Mouse (Mus musculus): ENCODE results near the gene Rgma. TPM values are rescaled to one million over a fixed set of nuclear protein-coding genes. Genes with fewer than 3 reads are reported as not detected.

Rgma gene
- polyA plus RNA-seq, 1 experiment = not detected

DNA sequence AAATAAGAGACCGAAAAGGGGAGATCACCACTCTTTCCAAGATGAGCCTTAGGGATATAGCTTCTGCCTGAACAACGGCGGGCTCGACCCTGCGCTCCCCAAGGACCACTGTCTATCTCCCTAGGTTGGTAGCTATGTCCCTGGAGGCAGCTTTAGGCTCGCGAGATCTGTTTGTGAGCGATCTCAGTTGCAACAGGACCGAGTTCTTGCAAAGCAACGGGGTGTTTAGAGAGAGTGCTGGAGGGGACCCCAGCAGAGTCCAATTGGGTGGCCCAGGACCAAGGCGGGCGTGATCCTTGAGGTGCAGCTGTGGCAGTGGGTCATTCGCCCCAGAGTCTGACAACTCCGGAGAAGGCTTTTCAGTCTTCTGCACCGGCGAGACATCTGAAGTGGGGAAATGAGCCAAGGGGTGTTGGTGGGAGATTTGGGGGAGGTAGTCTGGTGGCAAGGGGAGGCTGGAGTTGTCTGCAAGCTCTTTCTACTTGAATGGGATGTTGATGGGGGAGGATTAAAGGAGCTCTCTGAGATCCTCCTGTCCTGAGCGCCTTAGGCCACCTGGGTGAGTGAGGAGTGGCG is 15.2 kb downstream of the Rgma start:
- TF ChIP-seq GATA1 (IDR thresholded peaks at IDR 0.05; ENCODE audit: low read length) = no peak

DNA sequence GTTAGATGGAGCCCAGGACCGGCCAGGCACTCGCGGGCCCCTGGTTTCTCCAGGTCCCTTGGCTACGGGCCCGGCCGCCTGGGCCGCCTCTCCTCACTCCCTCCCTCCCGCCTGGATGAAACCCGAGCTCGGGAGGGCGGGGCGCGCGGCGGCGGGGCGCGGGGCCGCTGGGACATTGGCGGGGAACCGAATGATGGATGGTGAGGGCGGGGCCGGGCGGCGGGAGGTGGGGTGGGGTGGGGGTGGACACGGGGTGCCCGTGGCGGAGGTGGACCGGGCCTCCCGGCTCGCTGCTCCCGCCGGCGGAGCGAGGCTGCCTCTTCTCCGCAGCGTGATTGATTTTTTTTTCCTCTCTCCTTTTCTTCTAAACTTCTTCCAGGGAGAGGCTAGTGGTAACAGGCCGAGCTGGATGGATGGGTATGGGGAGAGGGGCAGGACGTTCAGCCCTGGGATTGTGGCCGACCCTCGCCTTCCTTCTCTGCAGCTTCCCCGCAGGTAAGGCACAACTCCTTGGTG is 15.8 kb downstream of the Rgma start:
- TF ChIP-seq GATA1 (IDR thresholded peaks at IDR 0.05; ENCODE audit: low read length) = no peak

DNA sequence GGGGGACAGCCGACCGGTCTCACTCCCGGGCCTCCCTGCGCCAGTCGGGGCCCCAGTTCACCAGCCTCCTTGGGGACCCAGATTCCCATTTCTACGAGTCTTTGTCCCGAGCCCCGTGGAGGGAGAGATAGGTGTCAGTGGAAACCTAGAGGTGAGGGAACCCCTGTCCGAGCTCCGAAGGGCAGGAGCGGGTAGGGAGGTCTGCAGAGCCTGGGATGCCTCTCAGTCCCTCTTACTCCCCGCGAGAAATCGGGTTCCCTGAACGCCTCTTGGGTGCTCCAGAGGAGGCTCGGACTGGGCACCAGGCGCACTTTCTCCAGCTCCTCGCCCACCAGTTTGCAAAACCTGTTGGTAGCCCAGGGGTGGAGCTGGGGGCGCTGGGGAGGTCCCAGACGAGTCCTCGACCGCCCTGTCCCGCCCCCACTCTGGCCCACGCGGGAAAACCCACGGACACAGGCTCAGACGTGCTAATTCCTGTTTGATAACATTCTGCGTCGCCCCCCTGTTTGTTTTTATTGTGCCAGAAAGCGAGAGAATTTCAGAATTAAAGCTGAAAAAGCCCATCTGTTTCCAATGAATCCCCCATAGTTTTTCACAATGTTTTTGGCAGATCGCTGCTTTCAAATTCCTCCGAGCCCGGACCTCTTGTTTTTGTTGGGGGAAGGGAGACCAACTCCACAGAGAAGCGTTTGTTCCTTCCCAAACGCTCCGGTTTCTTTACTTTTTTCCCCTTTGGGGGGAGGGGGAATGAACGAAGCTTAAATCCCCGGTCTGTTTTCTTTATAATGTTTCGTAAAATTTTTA is 16.4 kb downstream of the Rgma start:
- TF ChIP-seq GATA1 (IDR thresholded peaks at IDR 0.05; ENCODE audit: low read length) = no peak

DNA sequence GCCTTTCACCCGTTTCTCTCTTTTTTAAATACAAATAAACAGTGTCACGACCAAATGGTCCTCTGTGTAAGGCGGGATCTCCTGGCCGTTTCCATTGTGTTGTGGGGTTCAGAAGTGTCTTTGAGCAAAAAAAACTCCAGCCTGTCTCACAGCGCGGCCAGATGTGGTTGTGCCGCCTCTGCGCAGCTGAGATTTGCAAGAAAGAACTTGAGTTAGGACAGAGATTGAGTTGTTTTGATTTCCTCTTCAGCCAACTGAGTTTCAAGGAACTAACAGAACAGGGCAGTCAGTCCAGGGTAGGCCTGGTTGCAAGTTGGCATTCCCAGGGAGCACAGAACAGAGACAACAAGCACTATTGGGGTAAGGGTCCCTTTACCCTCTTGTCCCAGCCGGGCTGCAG is 17.1 kb downstream of the Rgma start:
- no peak for TF ChIP-seq GATA1 (IDR thresholded peaks at IDR 0.05; ENCODE audit: low read length)

DNA sequence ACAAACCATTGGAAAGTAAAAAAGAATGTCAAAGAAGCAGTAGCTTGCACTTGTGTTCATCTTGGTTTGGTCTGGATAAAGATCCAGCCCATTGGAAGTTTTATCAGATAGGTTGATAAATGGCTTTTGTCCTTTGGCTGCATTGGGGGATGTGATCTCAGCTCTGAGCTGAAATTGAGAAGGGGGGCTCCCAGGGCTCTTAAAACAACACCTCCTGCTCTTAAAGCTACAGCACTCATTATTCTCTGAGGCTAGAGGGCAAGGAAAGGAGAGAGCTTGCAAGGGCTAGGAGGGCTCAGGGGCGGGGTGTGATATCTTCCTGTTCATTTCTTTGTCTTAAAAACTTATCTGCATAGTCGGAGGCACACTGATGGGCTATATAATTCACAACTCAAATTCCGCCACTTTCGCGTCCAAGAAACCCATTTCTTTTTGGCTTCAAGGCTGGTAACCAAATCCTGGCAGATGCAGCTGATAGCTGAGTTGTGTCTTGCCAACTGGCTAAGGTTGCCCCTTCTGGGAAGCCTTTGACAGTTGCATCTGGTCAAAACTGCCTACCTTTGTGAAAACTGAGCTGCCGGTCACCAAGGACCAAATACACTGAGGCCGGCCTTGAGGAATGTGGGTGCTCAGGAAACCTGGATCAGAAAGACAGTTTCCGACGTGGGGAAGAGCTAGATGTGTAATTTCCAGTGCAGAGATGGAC is 18.2 kb downstream of the Rgma start:
- TF ChIP-seq GATA1 (IDR thresholded peaks at IDR 0.05; ENCODE audit: low read length) = no peak

DNA sequence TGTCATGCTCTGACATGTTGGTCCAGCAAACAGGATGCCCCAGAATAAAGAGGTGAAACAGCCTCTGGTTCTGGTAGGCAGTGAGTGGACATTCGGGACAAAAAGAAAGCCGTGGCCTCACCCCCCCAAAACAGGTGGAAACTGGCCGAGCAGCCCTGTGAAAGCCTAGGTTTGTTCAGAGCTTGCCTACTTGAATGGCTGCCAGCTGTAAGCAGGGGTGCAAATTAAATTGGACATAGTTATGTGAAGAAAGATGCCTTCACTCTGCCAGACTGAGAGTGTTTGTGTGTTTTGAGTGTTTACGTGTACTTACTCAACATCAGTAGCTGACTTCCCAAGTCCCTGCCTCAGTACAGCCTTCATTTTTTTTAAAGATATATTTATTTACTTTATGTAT is 18.7 kb downstream of the Rgma start:
- TF ChIP-seq GATA1 (IDR thresholded peaks at IDR 0.05; ENCODE audit: low read length) = no peak

DNA sequence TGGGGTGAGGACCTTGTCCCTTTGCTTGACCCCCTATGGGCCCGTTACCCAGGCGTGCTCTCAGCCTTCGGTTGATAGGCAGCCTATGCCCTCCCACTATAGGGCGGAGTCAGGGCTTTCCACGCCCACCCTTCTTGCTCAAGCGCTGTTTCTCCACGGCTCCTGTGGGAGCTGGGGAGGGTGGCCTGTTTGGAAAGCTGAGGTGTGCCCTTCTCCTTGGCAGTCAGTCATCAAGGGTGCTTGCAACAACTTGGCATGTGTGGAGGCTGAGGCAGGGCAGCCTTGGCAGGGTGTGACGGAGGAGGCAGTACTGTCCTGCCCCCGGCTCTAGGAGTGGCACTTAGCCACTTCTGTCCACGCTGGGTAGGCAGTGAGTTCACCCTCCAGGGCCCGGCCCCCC is 23.0 kb downstream of the Rgma start:
- no peak for TF ChIP-seq GATA1 (IDR thresholded peaks at IDR 0.05; ENCODE audit: low read length)

DNA sequence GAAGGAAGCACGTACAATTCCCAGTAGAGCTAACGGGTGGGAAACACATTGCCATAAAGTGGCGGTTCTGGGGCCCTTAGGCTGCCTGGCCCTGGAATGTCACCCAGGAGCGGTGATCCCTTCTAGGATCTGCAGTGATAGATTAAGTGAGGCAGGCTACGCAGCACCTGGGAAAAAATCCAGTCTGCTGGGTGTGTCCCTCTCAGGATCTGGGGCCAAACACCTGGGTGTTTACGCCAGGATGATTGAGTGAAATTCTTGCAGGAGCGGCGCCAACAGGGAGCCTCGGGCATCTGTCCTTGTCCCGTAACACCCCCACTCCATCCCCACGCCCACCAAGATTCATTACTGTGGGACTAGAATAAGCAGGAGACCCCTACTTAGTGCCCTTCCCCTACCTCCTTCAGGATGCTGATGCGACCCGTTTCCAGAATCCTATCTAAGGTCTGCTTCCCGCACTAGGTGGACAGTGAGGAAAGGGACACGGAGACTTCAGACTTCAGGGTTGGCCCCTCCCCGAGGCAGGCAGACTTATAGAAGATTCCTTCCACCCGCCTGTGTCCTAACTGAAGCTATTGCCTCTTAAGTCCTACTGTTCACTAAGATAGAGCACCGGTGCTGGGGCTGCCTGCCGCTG is 23.6 kb downstream of the Rgma start:
- TF ChIP-seq GATA1 (IDR thresholded peaks at IDR 0.05; ENCODE audit: low read length) = no peak

DNA sequence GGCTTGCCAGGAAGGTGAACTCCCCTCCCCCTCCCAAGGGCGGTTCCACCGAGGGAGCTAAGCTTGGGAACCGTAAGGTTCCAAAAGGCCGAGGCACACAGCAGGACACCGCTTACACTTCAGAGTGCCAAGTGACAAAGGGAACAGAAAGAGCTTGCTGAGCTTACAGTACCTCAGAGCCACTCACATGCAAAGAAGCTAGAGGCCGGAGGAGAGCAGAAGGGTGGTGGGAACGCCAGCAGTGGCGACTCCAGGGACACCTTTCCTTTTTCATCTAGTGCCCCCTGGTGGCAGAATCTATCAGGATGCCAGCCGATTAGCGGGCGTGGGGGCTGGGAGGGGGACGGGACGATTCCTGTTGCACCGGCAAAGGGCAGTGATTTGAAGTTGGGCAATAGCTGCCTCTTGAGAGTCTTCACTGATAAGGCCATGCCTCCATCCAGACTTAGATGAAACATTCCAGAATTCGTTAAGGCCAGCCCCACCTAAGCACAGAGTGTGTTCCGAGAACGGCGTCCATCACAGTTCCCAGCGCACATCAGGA is 24.3 kb downstream of the Rgma start:
- no peak for TF ChIP-seq GATA1 (IDR thresholded peaks at IDR 0.05; ENCODE audit: low read length)

DNA sequence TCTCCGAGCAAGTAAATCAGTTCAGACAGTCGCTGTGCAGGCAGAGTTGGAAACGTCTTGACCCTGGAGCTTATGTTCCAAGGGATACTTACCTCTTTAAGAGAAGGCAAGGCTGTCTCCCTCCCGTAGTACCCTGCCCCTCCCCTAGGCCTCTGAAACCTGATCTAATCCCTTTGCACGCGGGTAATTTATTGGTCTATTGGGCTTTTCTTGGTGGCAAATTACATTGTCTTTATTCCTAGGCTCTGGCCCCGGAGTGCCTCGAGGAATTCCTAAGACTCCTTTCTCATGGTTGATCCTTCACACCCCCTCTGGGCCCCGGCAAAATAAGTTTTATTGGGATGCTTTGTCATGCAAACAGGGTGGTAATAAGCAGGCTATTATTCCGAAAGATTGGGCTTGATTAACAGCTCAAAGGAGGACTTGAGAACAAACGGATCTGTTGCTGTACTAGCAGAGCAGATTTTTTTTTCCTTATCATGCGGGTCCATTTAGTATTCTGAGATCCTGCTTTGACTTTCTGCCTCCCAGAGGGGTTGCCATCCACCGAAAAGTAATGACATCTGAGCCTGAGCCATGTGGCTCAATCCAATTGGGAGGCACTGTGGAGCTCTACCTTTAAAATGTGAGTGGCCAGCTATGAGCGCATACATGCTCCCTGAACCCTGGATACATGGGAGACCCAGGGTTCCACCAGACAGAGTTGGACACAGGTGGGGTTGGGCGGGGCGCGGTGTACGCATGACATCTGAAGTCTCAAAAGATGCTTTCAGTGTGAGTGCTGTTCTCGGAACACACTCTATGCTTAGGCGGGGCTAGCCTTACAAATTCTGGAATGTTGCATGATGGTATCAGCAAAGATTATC is 25.0 kb downstream of the Rgma start:
- TF ChIP-seq GATA1 (IDR thresholded peaks at IDR 0.05; ENCODE audit: low read length) = no peak

DNA sequence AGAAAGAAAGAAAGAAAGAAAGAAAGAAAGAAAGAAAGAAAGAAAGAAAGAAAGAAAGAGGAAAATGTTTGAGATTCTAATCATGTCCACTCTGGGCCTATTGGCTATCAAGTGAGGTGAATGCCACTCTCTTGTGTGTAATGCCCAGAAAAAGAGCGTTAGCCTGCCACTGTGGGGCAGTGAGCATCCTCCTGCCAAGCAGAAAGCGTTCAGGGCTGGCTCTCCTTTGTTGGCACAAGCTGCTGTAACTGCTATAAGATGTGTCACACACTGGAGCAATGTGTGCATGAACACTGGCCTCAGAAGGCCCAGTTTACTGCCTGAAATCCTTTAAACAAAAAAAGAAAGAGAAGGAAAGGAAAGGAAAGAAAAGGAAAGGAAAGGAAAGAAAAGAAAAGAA is 26.8 kb downstream of the Rgma start:
- TF ChIP-seq GATA1 (IDR thresholded peaks at IDR 0.05; ENCODE audit: low read length) = no peak

DNA sequence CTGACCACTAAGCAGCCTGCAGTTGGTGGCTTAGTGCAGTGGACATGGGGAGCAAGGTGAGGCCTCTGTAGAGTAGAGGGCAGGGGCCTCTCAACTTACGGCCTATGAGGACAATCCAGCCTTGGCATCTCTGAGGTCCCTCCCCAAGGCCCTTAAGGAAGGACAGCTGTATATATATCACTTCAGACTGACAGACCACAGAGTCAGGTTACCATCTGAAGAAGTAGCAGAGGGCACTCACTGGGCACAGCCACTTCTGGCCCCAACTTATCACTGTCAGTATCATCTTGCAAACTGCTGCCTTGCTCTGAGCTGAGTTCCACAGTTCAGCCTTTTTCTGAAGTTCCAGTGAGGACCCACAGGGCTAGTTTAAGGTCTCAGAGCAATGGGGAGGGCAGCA is 27.4 kb downstream of the Rgma start:
- no peak for TF ChIP-seq GATA1 (IDR thresholded peaks at IDR 0.05; ENCODE audit: low read length)

DNA sequence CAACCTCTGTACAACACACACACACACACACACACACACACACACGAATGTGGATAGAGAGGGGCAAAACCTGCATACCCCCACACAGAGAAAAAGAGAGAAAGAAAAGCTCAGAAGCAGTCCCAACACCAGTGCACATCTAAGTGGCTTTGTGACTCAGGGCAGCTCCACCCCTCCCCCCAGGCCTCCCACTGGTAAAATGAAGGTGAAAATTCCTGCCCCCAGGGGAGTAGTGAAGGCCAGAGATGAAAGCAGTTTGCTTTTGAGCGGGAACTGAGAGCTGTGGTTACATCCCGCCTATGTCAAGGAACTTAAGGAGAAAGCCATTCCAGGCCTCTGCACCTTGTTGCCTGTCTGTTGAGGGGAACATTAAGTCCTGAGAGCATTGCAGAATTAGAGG is 28.2 kb downstream of the Rgma start:
- no peak for TF ChIP-seq GATA1 (IDR thresholded peaks at IDR 0.05; ENCODE audit: low read length)

DNA sequence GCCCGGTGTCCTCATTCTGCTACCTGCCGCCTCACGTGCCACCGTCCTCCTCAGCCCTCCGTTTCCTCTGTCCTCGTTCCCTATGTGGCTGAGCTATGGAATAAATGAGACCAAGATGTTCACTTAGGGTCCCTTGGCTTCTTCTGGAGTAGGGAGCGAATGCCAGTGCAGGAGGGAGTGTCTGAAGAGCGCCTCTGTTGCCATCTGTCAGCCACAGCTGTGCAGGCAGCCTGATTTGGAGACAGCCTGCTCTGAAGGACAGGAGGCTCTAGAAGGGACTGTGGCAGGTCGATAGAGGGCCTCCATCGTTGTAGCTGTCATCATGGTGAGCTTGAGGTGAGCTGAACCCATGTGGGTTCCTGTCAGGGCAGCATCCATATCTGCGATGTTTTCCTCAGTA is 30.2 kb downstream of the Rgma start:
- TF ChIP-seq GATA1 (IDR thresholded peaks at IDR 0.05; ENCODE audit: low read length) = no peak

DNA sequence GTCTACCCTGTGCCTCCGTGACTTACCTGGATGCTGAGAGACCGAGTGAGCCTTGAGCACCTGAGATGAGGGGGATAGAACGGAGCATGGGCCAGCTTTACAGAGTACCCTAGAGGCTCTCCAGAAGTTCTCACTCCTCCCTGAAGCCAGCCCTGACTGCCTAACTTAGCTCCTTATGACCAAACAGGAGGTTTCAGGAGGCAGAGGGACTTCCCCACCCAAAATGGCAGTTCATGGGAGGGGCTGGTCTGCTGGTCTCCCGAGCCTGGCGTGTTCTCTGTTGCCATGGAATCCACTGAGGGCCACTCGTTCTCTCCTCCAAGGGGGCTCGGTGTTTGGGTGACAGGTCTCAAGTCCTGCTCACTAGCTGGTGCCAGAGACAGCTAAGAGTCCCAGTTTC is 36.2 kb downstream of the Rgma start:
- no peak for TF ChIP-seq GATA1 (IDR thresholded peaks at IDR 0.05; ENCODE audit: low read length)

All from G1E-ER4 (cell line).